Mouse (Mus musculus) forebrain, embryonic 11.5 days (tissue): Measurements from ENCODE around the gene Mark3. TPM values are rescaled to one million over a fixed set of nuclear protein-coding genes. Genes with fewer than 3 reads are reported as not detected.
"Not testable (repeated sequence)": the region's sequence is repeated elsewhere in the genome, so short reads cannot be mapped to it uniquely, and the experiment has no call there.

Source experiments
- ATAC-seq: fragments of 200-750 bp; cut with Nextera tagmentation; replicated peaks from 2 replicates; pipeline ENCODE4 v1.8.0; 2017; ENCODE audit warnings: moderate TSS enrichment; ENCODE audit not compliant: low FRiP score
- DNase-seq: peaks from one replicate; pipeline ENCODE4 v3.0.0-alpha.2; 2017; ENCODE audit warnings: low spot score
- H3K27ac ChIP-seq: fragments of 300-500 bp; sonication (generic); 2 replicates; pipeline ENCODE4 v1.5.1; 2014; ENCODE audit warnings: low read depth, low read length
- H3K27me3 ChIP-seq: fragments of 300-500 bp; sonication (generic); 2 replicates; pipeline ENCODE4 v1.6.1; 2014; ENCODE audit warnings: mild to moderate bottlenecking, low read length, mixed read lengths; ENCODE audit not compliant: control insufficient read depth, insufficient read depth
- H3K36me3 ChIP-seq: fragments of 300-500 bp; sonication (generic); 2 replicates; pipeline ENCODE4 v1.6.1; 2014; ENCODE audit warnings: mild to moderate bottlenecking, low read length, moderate library complexity, mixed read lengths; ENCODE audit not compliant: control insufficient read depth, insufficient read depth
- H3K4me1 ChIP-seq: fragments of 300-500 bp; sonication (generic); replicated peaks from 2 replicates; pipeline ENCODE4 v1.6.1; 2014; ENCODE audit warnings: low read length, mixed read lengths; ENCODE audit not compliant: control insufficient read depth, insufficient read depth
- H3K4me2 ChIP-seq: fragments of 300-500 bp; sonication (generic); 2 replicates; pipeline ENCODE4 v1.6.1; 2014; ENCODE audit warnings: low read depth, mild to moderate bottlenecking, low read length, moderate library complexity, mixed read lengths; ENCODE audit not compliant: severe bottlenecking
- H3K4me3 ChIP-seq: fragments of 300-500 bp; sonication (generic); 2 replicates; pipeline ENCODE4 v1.5.1; 2014; ENCODE audit warnings: low read depth, low read length
- H3K9ac ChIP-seq: fragments of 300-500 bp; sonication (generic); 2 replicates; pipeline ENCODE4 v1.6.1; 2014; ENCODE audit warnings: low read length
- H3K9me3 ChIP-seq: fragments of 300-500 bp; sonication (generic); 2 replicates; pipeline ENCODE4 v1.6.1; 2016; ENCODE audit warnings: low read length, mixed read lengths; ENCODE audit not compliant: control insufficient read depth
- WGBS: fragments of 180-500 bp; shearing (Covaris S2); extraction: QIAGEN DNeasy Blood & Tissue Kit; methylation state at CpG from one replicate; pipeline ENCODE4 v1.1.7; 2014; 5-methylcytosine and 5-hydroxymethylcytosine counted together
- polyA plus RNA-seq: library from polyadenylated mRNA; unstranded; fragments of >200 nt; fragmentation: Nextera tagmentation; extraction: Ambion mirVana; gene quantifications from 2 replicates; pipeline ENCODE4 v1.2.1, GENCODE M21; 2014

The Mark3 gene
- polyA plus RNA-seq, 1 experiment from 2014 or later: 69.1 TPM

GRCm38 (mm10) chr12:111555357-111555756, 19.0 kb upstream of the Mark3 start:
- 69% methylated on average over 4 of the region's 4 CpGs for WGBS
- Histone ChIP-seq H3K4me2 (no peak overlapping the region), H3K27ac (no peak overlapping the region), H3K9ac (no peak overlapping the region), H3K27me3 (no peaks in the 10 kb centered on the region), H3K9me3 (no peaks in the 10 kb centered on the region), H3K36me3 (no peaks in the 10 kb centered on the region), H3K4me3 (no peak overlapping the region), H3K4me1 (no peaks in the 10 kb centered on the region)
- DNase-seq (no peak), ATAC-seq (no peak)

- not testable (repeated sequence) for H3K9ac ChIP-seq, ATAC-seq, DNase-seq, H3K4me1 ChIP-seq, H3K9me3 ChIP-seq, H3K27ac ChIP-seq, H3K27me3 ChIP-seq, H3K4me3 ChIP-seq, H3K4me2 ChIP-seq, H3K36me3 ChIP-seq
- WGBS: 72% methylated on average over 4 of the region's 5 CpGs
These were observed 18.4 kb upstream of the Mark3 start for GRCm38 (mm10) chr12:111555893-111556292.

GRCm38 (mm10) chr12:111557538-111557937, 16.8 kb upstream of the Mark3 start:
- no peak for DNase-seq
- ATAC-seq: no peak
- Histone ChIP-seq H3K4me1 (no peaks in the 10 kb centered on the region), H3K27me3 (no peaks in the 10 kb centered on the region), H3K9me3 (no peaks in the 10 kb centered on the region), H3K27ac (no peak overlapping the region), H3K9ac (no peak overlapping the region), H3K36me3 (no peaks in the 10 kb centered on the region), H3K4me3 (no peak overlapping the region), H3K4me2 (no peak overlapping the region)
- WGBS: 81% methylated on average over 6 of the region's 6 CpGs

GRCm38 (mm10) chr12:111558655-111559054, 15.7 kb upstream of the Mark3 start:
- no peak for ATAC-seq
- Histone ChIP-seq H3K4me1 (no peaks in the 10 kb centered on the region), H3K27me3 (no peaks in the 10 kb centered on the region), H3K4me3 (no peak overlapping the region), H3K9ac (no peak overlapping the region), H3K27ac (no peak overlapping the region), H3K4me2 (no peak overlapping the region), H3K36me3 (no peaks in the 10 kb centered on the region), H3K9me3 (no peaks in the 10 kb centered on the region)
- 74% methylated on average over 2 of the region's 2 CpGs for WGBS
- no peak for DNase-seq

- Histone ChIP-seq H3K4me3 (no peak overlapping the region), H3K27ac (no peak overlapping the region), H3K27me3 (no peaks in the 10 kb centered on the region), H3K9me3 (no peaks in the 10 kb centered on the region), H3K36me3 (no peaks in the 10 kb centered on the region), H3K9ac (no peak overlapping the region), H3K4me2 (no peak overlapping the region), H3K4me1 (no peaks in the 10 kb centered on the region)
- WGBS: 76% methylated on average over 18 of the region's 18 CpGs
- DNase-seq (no peak), ATAC-seq (no peak)
These were observed 14.6 kb upstream of the Mark3 start for GRCm38 (mm10) chr12:111559647-111560258.

GRCm38 (mm10) chr12:111560286-111560685, 14.0 kb upstream of the Mark3 start:
- Histone ChIP-seq H3K4me3 (no peak overlapping the region), H3K4me1 (no peaks in the 10 kb centered on the region), H3K9me3 (no peaks in the 10 kb centered on the region), H3K27ac (no peak overlapping the region), H3K36me3 (no peaks in the 10 kb centered on the region), H3K9ac (no peak overlapping the region), H3K4me2 (no peak overlapping the region), H3K27me3 (no peaks in the 10 kb centered on the region)
- 78% methylated on average over 5 of the region's 5 CpGs for WGBS
- DNase-seq (no peak), ATAC-seq (no peak)

- DNase-seq (no peak), ATAC-seq (no peak)
- WGBS: 43% methylated on average over 4 of the region's 4 CpGs
- Histone ChIP-seq H3K36me3 (no peaks in the 10 kb centered on the region), H3K9ac (no peak overlapping the region), H3K27ac (no peak overlapping the region), H3K27me3 (no peaks in the 10 kb centered on the region), H3K4me1 (no peaks in the 10 kb centered on the region), H3K9me3 (no peaks in the 10 kb centered on the region), H3K4me3 (no peak overlapping the region), H3K4me2 (no peak overlapping the region)
These were observed 12.0 kb upstream of the Mark3 start for GRCm38 (mm10) chr12:111562276-111562814.

- ATAC-seq (no peak), DNase-seq (no peak)
- no peak overlapping the region for H3K4me2 ChIP-seq
- H3K4me1 ChIP-seq: no peaks in the 10 kb centered on the region
- H3K4me3 ChIP-seq: no peak overlapping the region
- no peaks in the 10 kb centered on the region for H3K27me3 ChIP-seq
- H3K36me3 ChIP-seq: no peaks in the 10 kb centered on the region
- H3K27ac ChIP-seq: no peak overlapping the region
- 47% methylated on average over 5 of the region's 5 CpGs for WGBS
- no peak overlapping the region for H3K9ac ChIP-seq
- no peaks in the 10 kb centered on the region for H3K9me3 ChIP-seq
These were observed 11.2 kb upstream of the Mark3 start for GRCm38 (mm10) chr12:111563076-111563629.

- Histone ChIP-seq H3K27ac (no peak overlapping the region), H3K4me2 (no peak overlapping the region), H3K9me3 (no peaks in the 10 kb centered on the region), H3K4me3 (no peak overlapping the region), H3K36me3 (no peaks in the 10 kb centered on the region), H3K27me3 (no peaks in the 10 kb centered on the region), H3K4me1 (no peaks in the 10 kb centered on the region), H3K9ac (no peak overlapping the region)
- WGBS: 82% methylated on average over 5 of the region's 5 CpGs
- ATAC-seq (no peak), DNase-seq (no peak)
These were observed 9.0 kb upstream of the Mark3 start for GRCm38 (mm10) chr12:111565363-111565762.
